21 mouse cellular contexts compared by ENCODE assay signal in genomic region chr2:30754831-30755230, GRCm38 (mm10). TPM values are rescaled to one million over a fixed set of nuclear protein-coding genes. Genes with fewer than 3 reads are reported as not detected.
DNase-seq lines count a peak whose midpoint lies in the region; ATAC-seq and TF ChIP-seq lines count a peak whose summit lies in the region.
"Had no signal": no experiment of that assay in that cellular context is flagged by ENCODE, and none has a peak within 500 bp of the region (broad histone marks: within the 10 kb centered on the region; RNA-seq: fewer than 3 reads in every experiment).

No protein-coding gene starts in this region.

- H3K27me3 ChIP-seq in heart, adult 2 months (ENCODE audit: control insufficient read depth, insufficient read depth, low read length): no peaks in the 10 kb centered on the region
- H3K27me3 ChIP-seq in lung, embryonic 16.5 days (ENCODE audit: control insufficient read depth, insufficient read depth, low read depth, low read length): no peaks in the 10 kb centered on the region
- no peaks in the 10 kb centered on the region for H3K27me3 ChIP-seq in embryonic facial prominence, embryonic 10.5 days (replicated peaks; ENCODE audit: low read depth, poor library complexity, severe bottlenecking)
- H3K27me3 ChIP-seq: embryonic facial prominence, embryonic 15.5 days; heart, embryonic 15.5 days had no signal

- ATAC-seq in lung, embryonic 16.5 days (ENCODE audit: low read depth): no peak
- ATAC-seq: forebrain, embryonic 16.5 days; hindbrain, embryonic 16.5 days; inflammation-experienced regulatory T-cells, adult 6 months had no signal

- no peak overlapping the region for H3K4me2 ChIP-seq in lung, embryonic 16.5 days (ENCODE audit: low read depth, low read length)
- H3K4me2 ChIP-seq: embryonic facial prominence, embryonic 15.5 days; heart, embryonic 11.5 days; heart, embryonic 15.5 days had no signal

- no peak overlapping the region for H3K9ac ChIP-seq in heart, adult 2 months (ENCODE audit: low read depth, low read length)
- peak overlapping the region; percentile 8; the same call in 1 of the 2 replicates for H3K9ac ChIP-seq in lung, embryonic 16.5 days (ENCODE audit: low read length)
- H3K9ac ChIP-seq: embryonic facial prominence, embryonic 15.5 days; heart, embryonic 15.5 days had no signal

- no peak overlapping the region for H3K4me3 ChIP-seq in heart, adult 2 months
- H3K4me3 ChIP-seq in lung, embryonic 16.5 days (ENCODE audit: low read length): no peak overlapping the region
- no peak overlapping the region for H3K4me3 ChIP-seq in lung, adult 2 months (replicated peaks; ENCODE audit: extremely low read depth, low read depth, low read length)
- H3K4me3 ChIP-seq in brown adipose tissue, adult 24 weeks (ENCODE audit: insufficient read depth, low read depth, low read length): no peak overlapping the region
- H3K4me3 ChIP-seq in embryonic facial prominence, embryonic 10.5 days: no peak overlapping the region
- H3K4me3 ChIP-seq: embryonic facial prominence, embryonic 15.5 days; erythroblast, embryonic 14.5 days; heart, embryonic 15.5 days had no signal

- TF ChIP-seq POLR2A in heart, adult 2 months (IDR thresholded peaks at IDR 0.05; ENCODE audit: insufficient read depth, low read depth, low read length): no peak
- TF ChIP-seq POLR2A in lung, adult 2 months (IDR thresholded peaks at IDR 0.05; ENCODE audit: borderline replicate concordance, extremely low read depth, low read depth, low read length): no peak

- TF ChIP-seq CTCF in heart, adult 2 months (IDR thresholded peaks at IDR 0.05): no peak
- no peak for TF ChIP-seq CTCF in lung, adult 2 months (IDR thresholded peaks at IDR 0.05; ENCODE audit: insufficient read depth, low read length)

- H3K4me1 ChIP-seq in heart, adult 2 months (ENCODE audit: control insufficient read depth, insufficient read depth, low read length): peaks cover 19% of the 10 kb centered on the region
- peaks cover 38% of the 10 kb centered on the region for H3K4me1 ChIP-seq in lung, embryonic 16.5 days (replicated peaks; ENCODE audit: control insufficient read depth, insufficient read depth, low read length)
- peaks cover 16% of the 10 kb centered on the region for H3K4me1 ChIP-seq in lung, adult 2 months (ENCODE audit: control insufficient read depth, insufficient read depth, low read length)
- peaks cover 16% of the 10 kb centered on the region for H3K4me1 ChIP-seq in brown adipose tissue, adult 24 weeks (ENCODE audit: control insufficient read depth, insufficient read depth, insufficient read length, low read length)
- H3K4me1 ChIP-seq in embryonic facial prominence, embryonic 10.5 days: peaks cover 56% of the 10 kb centered on the region

- H3K36me3 ChIP-seq in heart, adult 2 months (ENCODE audit: control insufficient read depth, insufficient read depth, low read length): no peaks in the 10 kb centered on the region
- no peaks in the 10 kb centered on the region for H3K36me3 ChIP-seq in lung, embryonic 16.5 days (ENCODE audit: control insufficient read depth, insufficient read depth, low read length)
- 0 out of 2 replicates have a peak, but pooled peaks cover 7% of the 10 kb centered on the region for H3K36me3 ChIP-seq in embryonic facial prominence, embryonic 10.5 days (replicated peaks)
- H3K36me3 ChIP-seq: embryonic facial prominence, embryonic 15.5 days; heart, embryonic 15.5 days had no signal

- intact Hi-C loops in heart, adult 2 months (cut with DNase I): loop anchor here (5.0 kb wide), 1 partner anchor 43 kb away; no protein-coding TSS in a partner anchor

- no peak overlapping the region for H3K27ac ChIP-seq in heart, adult 2 months
- peak overlapping the region; percentile 43; the same call in 1 of the 2 replicates for H3K27ac ChIP-seq in lung, embryonic 16.5 days (ENCODE audit: low read length)
- 0 out of 2 replicates have a peak overlapping the region, but pooled peaks have one; percentile 2 for H3K27ac ChIP-seq in brown adipose tissue, adult 24 weeks (replicated peaks; ENCODE audit: low read depth, low read length)
- peak overlapping the region; percentile 66 for H3K27ac ChIP-seq in embryonic facial prominence, embryonic 10.5 days (replicated peaks)
- H3K27ac ChIP-seq: embryonic facial prominence, embryonic 15.5 days; heart, embryonic 15.5 days had no signal

- 84% methylated on average over 3 of the region's 3 CpGs for WGBS in heart, adult 2 months
- whole genome bisulfite sequencing in lung, embryonic 16.5 days: 70% methylated on average over 3 of the region's 3 CpGs
- WGBS in lung, adult 2 months: 77% methylated on average over 3 of the region's 3 CpGs
- WGBS in embryonic facial prominence, embryonic 10.5 days: 72% methylated on average over 3 of the region's 3 CpGs

- no peaks in the 10 kb centered on the region for H3K79me2 ChIP-seq in heart, adult 2 months (replicated peaks; ENCODE audit: control insufficient read depth, insufficient read depth, low read length)

- TF ChIP-seq EP300 in heart, adult 2 months (IDR thresholded peaks at IDR 0.05; ENCODE audit: insufficient read depth, low read depth, low read length): no peak

- H3K9me3 ChIP-seq in lung, embryonic 16.5 days (ENCODE audit: control insufficient read depth, low read length): peaks cover 6% of the 10 kb centered on the region; the same call in 1 of the 2 replicates
- H3K9me3 ChIP-seq in embryonic facial prominence, embryonic 10.5 days: peaks cover 9% of the 10 kb centered on the region; the same call in 1 of the 2 replicates
- H3K9me3 ChIP-seq: embryonic facial prominence, embryonic 15.5 days; heart, embryonic 15.5 days had no signal

- peak; percentile 90 for DNase-seq in heart, adult 11 months
- no peak for DNase-seq in heart, adult 2 months
- DNase-seq in lung, adult 2 months: no peak
- no peak for DNase-seq in embryonic facial prominence, embryonic 10.5 days (ENCODE audit: low spot score)
- DNase-seq in cerebellum, postnatal 14 days: no peak
- no peak for DNase-seq in adrenal gland, adult (ENCODE audit: inconsistent age in 2 of 2, low spot score in 1 of 2)
- DNase-seq: adrenal gland, adult 8-10 months; cerebellum, adult 18-20 months; cerebellum, adult 9-11 months; gastrocnemius, postnatal 14 days; heart, postnatal 14 days had no signal

RNA-seq across cellular contexts. Expression of gene 1700001O22Rik, which starts 48.6 kb away (rescaled TPM):
- 1 to 10 TPM in 1 of 2 experiments, under 1 TPM in 1; 0.52 to 1.3 TPM for total RNA-seq in heart, adult 2 months (2021)
- polyA plus RNA-seq in heart, adult 2 months (2012; rRNA removed): 0.73 and 1.1 TPM in 2 replicates
- polyA plus RNA-seq in lung, embryonic 16.5 days (2015; fragmentation: Nextera tagmentation; extraction: Ambion mirVana): 3.7 and 4.2 TPM in 2 replicates
- polyA plus RNA-seq in lung, adult 2 months (2012; rRNA removed): 1.8 and 2.2 TPM in 2 replicates
- polyA plus RNA-seq in brown adipose tissue, adult 24 weeks (2012; ENCODE audit: insufficient read depth, insufficient read length, missing spikeins): not detected in 2 replicates
- polyA plus RNA-seq in embryonic facial prominence, embryonic 10.5 days (2016; fragmentation: Nextera tagmentation; extraction: Ambion mirVana): 2.4 and 3.1 TPM in 2 replicates
- total RNA-seq: granulocyte monocyte progenitor cell, adult 5-6 weeks had no signal
- polyA plus RNA-seq: erythroblast, embryonic 14.5 days had no signal

RNA-seq across cellular contexts. Expression of gene Ntmt1, which starts 52.8 kb away (rescaled TPM):
- 10 to 100 TPM; 22.0 to 27.3 TPM for total RNA-seq in heart, adult 2 months (2021)
- 27.4 and 30.2 TPM in 2 replicates for polyA plus RNA-seq in heart, adult 2 months (2012; rRNA removed)
- polyA plus RNA-seq in lung, embryonic 16.5 days (2015; fragmentation: Nextera tagmentation; extraction: Ambion mirVana): 76.4 and 76.6 TPM in 2 replicates
- 20.2 and 23.4 TPM in 2 replicates for polyA plus RNA-seq in lung, adult 2 months (2012; rRNA removed)
- 14.6 and 22.2 TPM in 2 replicates for polyA plus RNA-seq in brown adipose tissue, adult 24 weeks (2012; ENCODE audit: insufficient read depth, insufficient read length, missing spikeins)
- 134 and 135 TPM in 2 replicates for polyA plus RNA-seq in embryonic facial prominence, embryonic 10.5 days (2016; fragmentation: Nextera tagmentation; extraction: Ambion mirVana)
